Mouse (Mus musculus): Measurements from ENCODE around the gene Ddx18.

The Ddx18 gene

DNA sequence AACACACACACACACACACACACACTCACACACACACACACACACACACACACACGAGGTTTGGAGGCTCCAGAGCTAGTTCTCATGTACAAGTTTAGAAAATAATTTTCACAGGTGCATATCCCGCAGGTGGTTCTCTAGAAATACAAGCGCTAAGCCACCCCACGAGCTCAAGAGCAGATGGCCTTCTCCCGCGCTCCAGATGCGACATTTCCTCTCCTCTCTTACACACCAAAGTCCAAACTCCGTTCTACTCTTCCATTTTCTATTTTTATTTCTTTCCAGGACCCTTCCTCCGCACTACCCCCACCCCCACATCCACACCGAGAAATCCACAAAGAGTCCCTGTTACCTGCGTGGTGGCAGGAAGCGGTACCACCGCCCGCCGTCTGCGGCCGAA lies 40.7 kb downstream of the Ddx18 start:
- no peak for DNase-seq

DNA sequence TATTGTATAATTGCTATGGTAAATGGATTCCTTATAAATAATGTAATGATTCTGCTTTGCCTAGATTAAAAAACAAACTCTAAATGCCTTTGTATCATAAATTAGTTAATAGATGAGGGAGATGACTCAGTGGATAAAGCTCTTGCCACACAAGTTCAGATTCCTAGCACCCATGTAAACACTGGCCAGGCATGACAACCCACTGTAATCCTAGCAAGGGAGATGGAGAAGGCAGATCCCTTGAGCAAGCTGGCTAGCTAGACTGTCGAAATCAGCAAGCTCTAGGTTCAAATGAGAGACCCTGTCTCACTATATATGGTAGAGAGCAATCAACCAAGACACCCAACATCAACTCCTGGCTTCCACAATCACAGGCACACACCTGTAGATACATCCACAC lies 49.2 kb downstream of the Ddx18 start:
- DNase-seq, result no peak

DNA sequence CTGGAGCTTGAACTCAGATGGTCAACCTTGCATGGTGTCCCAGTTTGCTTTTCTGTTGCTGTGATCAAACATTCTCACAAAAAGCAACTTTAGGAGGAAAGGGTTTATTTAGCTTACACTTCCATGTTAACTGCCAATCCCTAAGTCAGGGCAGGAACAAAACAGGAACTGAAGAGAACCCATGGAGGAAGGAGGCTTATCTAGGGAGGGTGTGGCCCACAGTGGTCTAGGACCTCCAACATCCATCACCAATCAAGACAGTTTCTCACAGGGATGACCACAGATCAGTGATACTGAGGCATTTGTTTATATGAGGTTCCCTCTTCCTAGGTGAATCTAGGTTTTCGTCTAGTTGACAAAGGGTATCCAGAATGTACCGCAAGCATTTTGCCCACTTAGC lies 55.8 kb downstream of the Ddx18 start:
- DNase-seq, result no peak

DNA sequence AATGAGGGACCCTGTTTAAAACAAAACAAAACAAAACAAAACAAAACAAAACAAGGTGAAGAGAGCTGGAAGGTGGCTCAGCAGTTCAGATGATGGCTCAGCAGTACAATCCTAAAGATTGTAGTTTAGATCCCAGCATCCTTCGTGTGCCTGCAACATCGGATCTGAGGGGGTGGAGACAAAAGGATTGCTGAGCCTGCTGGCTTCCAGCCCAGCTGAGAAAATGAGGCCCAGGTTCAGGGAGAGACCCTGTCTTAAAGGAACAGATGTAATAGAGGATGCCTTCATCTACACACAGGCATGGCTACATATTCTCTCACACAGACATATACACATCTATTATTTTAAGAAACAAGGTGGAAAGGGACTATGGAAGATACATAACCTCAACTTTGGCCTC lies 56.6 kb downstream of the Ddx18 start:
- no peak for DNase-seq

DNA sequence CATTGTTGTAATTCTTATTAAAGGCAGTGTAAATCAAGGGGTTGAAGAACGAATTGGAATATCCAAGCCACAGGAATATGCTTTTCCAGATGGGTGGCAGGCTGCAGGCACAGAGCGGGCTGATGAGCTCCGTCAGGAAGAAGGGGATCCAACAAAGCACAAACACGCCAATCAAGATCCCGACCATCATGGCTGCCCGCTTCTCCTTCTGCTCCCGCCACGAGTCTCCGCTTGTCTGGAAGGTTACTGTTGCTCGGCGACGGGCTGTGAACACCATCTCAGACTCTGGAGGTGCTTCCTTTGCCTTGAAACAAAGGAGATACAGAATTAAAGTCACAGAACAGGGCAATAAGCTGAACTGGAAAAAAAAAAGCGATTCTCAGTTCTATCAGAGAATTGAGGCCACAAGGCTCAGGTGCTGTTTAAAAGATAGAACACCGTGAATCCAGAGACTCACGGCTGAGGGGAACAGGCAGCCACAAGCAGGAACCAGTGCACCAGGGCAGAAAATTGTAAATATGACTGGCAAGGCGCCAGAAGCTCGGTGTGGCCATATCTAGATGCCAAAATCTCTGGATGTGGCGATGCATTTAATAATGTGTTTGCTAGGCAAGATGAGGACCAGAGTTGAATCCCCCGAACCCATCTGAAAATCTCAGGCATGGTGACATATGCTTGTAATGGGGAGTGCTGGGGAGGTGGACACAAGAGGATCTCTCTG lies 57.2 kb downstream of the Ddx18 start:
- DNase-seq, result no peak

DNA sequence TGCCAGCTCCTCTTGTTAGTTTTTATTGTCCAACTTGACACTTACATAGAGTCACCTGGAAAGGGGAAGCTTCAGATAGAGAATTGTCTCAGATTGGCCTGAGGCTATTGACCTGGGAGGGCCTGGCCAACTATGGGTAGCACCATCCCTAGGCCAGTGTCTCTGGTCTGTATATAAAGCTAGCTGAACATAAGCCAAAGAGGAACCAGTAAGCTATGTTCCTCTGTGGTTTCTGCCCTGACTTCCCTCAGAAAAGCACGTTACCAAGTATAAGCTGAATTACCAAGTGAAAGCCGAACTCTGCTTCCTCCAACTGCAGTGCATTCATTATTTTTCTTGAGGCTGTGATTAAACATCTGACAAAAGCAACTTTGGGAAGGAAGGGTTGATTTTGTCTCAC lies 59.1 kb downstream of the Ddx18 start:
- no peak for DNase-seq

All from kidney, postnatal 4 days (tissue).